Mouse (Mus musculus) neural tube, embryonic 13.5 days (tissue): ENCODE data around the gene Pik3c2a. TPM values are rescaled to one million over a fixed set of nuclear protein-coding genes. Genes with fewer than 3 reads are reported as not detected.

Source experiments
- ATAC-seq: fragments of 200-750 bp; cut with Nextera tagmentation; 2 replicates; pipeline ENCODE4 v1.8.0; 2017; ENCODE audit warnings: low read depth, mild to moderate bottlenecking, moderate TSS enrichment, moderate library complexity
- H3K27ac ChIP-seq: fragments of 300-500 bp; sonication (generic); replicated peaks from 2 replicates; pipeline ENCODE4 v1.5.1; 2015; ENCODE audit warnings: moderate library complexity, mild to moderate bottlenecking, inconsistent platforms
- H3K27me3 ChIP-seq: fragments of 300-500 bp; sonication (generic); 2 replicates; pipeline ENCODE4 v1.6.1; 2015; ENCODE audit warnings: mild to moderate bottlenecking, inconsistent platforms
- H3K36me3 ChIP-seq: fragments of 300-500 bp; sonication (generic); 2 replicates; pipeline ENCODE4 v1.6.1; 2015; ENCODE audit warnings: mild to moderate bottlenecking, inconsistent platforms
- H3K4me1 ChIP-seq: fragments of 300-500 bp; sonication (generic); replicated peaks from 2 replicates; pipeline ENCODE4 v1.6.1; 2015; ENCODE audit warnings: inconsistent platforms
- H3K4me2 ChIP-seq: fragments of 300-500 bp; sonication (generic); 2 replicates; pipeline ENCODE4 v1.6.1; 2015; ENCODE audit warnings: inconsistent platforms, mild to moderate bottlenecking, moderate library complexity
- H3K4me3 ChIP-seq: fragments of 300-500 bp; sonication (generic); 2 replicates; pipeline ENCODE4 v1.5.1; 2015; ENCODE audit warnings: mild to moderate bottlenecking, inconsistent platforms
- H3K9ac ChIP-seq: fragments of 300-500 bp; sonication (generic); 2 replicates; pipeline ENCODE4 v1.6.1; 2015; ENCODE audit warnings: moderate library complexity, mild to moderate bottlenecking, inconsistent platforms
- H3K9me3 ChIP-seq: fragments of 300-500 bp; sonication (generic); 2 replicates; pipeline ENCODE4 v1.6.1; 2016; ENCODE audit warnings: inconsistent platforms
- WGBS: fragments of 180-500 bp; shearing (Covaris S2); methylation state at CpG from one replicate; pipeline ENCODE4 v1.1.7; 2015; 5-methylcytosine and 5-hydroxymethylcytosine counted together
- polyA plus RNA-seq: library from polyadenylated mRNA; unstranded; fragments of >200 nt; fragmentation: Nextera tagmentation; extraction: Ambion mirVana; gene quantifications from 2 replicates; pipeline ENCODE4 v1.2.1, GENCODE M21; 2015

Gene Pik3c2a
- polyA plus RNA-seq, 1 experiment from 2014 or later: 17.3 TPM

- 1% methylated on average over 65 of the region's 65 CpGs for WGBS
- H3K27me3 ChIP-seq: peaks cover 20% of the 10 kb centered on the region
- peak within 1 kb of the TSS; percentile 71 for H3K9ac ChIP-seq
- peak within 1 kb of the TSS; percentile 53; the same call in 1 of the 2 replicates for H3K27ac ChIP-seq
- H3K4me1 ChIP-seq: peaks cover 31% of the 10 kb centered on the region
- H3K36me3 ChIP-seq: no peaks in the 10 kb centered on the region
- H3K4me3 ChIP-seq: peak within 1 kb of the TSS; percentile 71
- peak; percentile 77 for ATAC-seq
- H3K9me3 ChIP-seq: no peaks in the 10 kb centered on the region
- peak within 1 kb of the TSS; percentile 100 for H3K4me2 ChIP-seq
Observed at GRCm38 (mm10) chr7:116307871-116308631, 135.2 kb downstream of the Pik3c2a start, which contains the start of gene Plekha7. Gene Plekha7, minus strand, starts transcription at chr7:116308376.

GRCm38 (mm10) chr7:116307099-116307870 lies 136.0 kb downstream of the Pik3c2a start:
- peak overlapping the region; percentile 71 for H3K4me3 ChIP-seq
- no peaks in the 10 kb centered on the region for H3K36me3 ChIP-seq
- WGBS: under 1% methylated on average over 63 of the region's 63 CpGs
- peak overlapping the region; percentile 71 for H3K9ac ChIP-seq
- peak; percentile 86 for ATAC-seq
- H3K9me3 ChIP-seq: no peaks in the 10 kb centered on the region
- peaks cover 31% of the 10 kb centered on the region for H3K4me1 ChIP-seq
- peak overlapping the region; percentile 53; the same call in 1 of the 2 replicates for H3K27ac ChIP-seq
- peak overlapping the region; percentile 100 for H3K4me2 ChIP-seq
- H3K27me3 ChIP-seq: peaks cover 20% of the 10 kb centered on the region

GRCm38 (mm10) chr7:116306601-116307000 lies 136.6 kb downstream of the Pik3c2a start:
- Histone ChIP-seq H3K4me1 (peaks cover 31% of the 10 kb centered on the region), H3K9me3 (no peaks in the 10 kb centered on the region), H3K36me3 (no peaks in the 10 kb centered on the region), H3K27me3 (peaks cover 20% of the 10 kb centered on the region), H3K9ac (no peak overlapping the region), H3K4me3 (peak overlapping the region; percentile 71), H3K27ac (no peak overlapping the region), H3K4me2 (peak overlapping the region; percentile 100)
- WGBS: 9% methylated on average over 5 of the region's 5 CpGs
- ATAC-seq: no peak

GRCm38 (mm10) chr7:116301661-116302311 lies 141.5 kb downstream of the Pik3c2a start:
- 90% methylated on average over 5 of the region's 5 CpGs for WGBS
- Histone ChIP-seq H3K36me3 (no peaks in the 10 kb centered on the region), H3K4me3 (no peak overlapping the region), H3K27me3 (peaks cover 10% of the 10 kb centered on the region), H3K9ac (no peak overlapping the region), H3K9me3 (no peaks in the 10 kb centered on the region), H3K4me2 (no peak overlapping the region), H3K4me1 (peaks cover 16% of the 10 kb centered on the region), H3K27ac (no peak overlapping the region)
- no peak for ATAC-seq

DNA sequence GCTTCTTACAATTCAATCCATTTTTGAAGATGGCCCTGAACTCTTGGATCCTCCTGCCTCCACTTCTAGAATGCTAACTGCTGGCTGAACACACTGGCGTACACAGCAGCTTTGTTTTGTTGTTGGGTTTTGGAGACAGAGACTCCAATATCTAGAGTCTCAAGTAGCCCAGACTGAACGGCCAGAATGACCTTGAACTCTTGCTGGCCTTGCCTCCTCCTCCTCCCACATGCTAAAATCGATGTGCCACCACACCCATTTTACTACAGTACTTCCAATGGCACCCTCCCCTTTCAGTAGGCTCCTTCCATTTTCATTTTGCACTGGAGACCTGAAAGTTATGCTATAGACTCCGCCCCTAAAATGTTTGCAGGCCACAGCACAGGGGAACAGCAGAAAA lies 142.1 kb downstream of the Pik3c2a start:
- no peak for ATAC-seq
- WGBS: 88% methylated on average over 4 of the region's 4 CpGs
- H3K27me3 ChIP-seq: peaks cover 4% of the 10 kb centered on the region

GRCm38 (mm10) chr7:116298851-116299250 lies 144.4 kb downstream of the Pik3c2a start:
- no peaks in the 10 kb centered on the region for H3K27me3 ChIP-seq
- H3K9ac ChIP-seq: no peak overlapping the region
- no peaks in the 10 kb centered on the region for H3K9me3 ChIP-seq
- H3K4me2 ChIP-seq: no peak overlapping the region
- peaks cover 18% of the 10 kb centered on the region for H3K4me1 ChIP-seq
- H3K4me3 ChIP-seq: no peak overlapping the region
- no peak overlapping the region for H3K27ac ChIP-seq
- no peak for ATAC-seq
- no peaks in the 10 kb centered on the region for H3K36me3 ChIP-seq
- 90% methylated on average over 2 of the region's 2 CpGs for WGBS

More for the DNA sequence above, 142.1 kb downstream of the Pik3c2a start:
- Histone ChIP-seq H3K36me3 (no peaks in the 10 kb centered on the region), H3K4me3 (no peak overlapping the region), H3K9me3 (no peaks in the 10 kb centered on the region), H3K9ac (no peak overlapping the region), H3K4me1 (peaks cover 10% of the 10 kb centered on the region; the same call in 1 of the 2 replicates), H3K4me2 (no peak overlapping the region), H3K27ac (no peak overlapping the region)

DNA sequence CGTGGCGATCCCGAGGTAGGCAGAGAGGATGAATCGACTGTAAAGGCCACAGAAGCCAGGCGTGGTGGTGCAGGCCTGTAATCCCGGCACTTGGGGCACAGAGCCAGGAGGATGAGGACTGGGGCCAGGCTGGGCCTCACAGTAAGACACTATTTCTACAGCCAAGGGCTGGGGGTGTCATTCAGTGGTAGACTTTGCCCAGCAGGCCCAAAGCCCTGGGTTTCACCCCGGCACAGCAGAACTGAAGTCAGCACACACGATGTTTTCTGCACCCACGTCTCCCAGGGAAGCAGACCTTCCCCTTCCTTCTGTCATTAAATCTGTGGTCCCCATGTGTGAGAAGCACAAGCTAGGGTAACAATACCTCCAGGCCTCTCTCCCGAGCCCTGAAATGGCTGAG lies 144.9 kb downstream of the Pik3c2a start:
- whole genome bisulfite sequencing: 80% methylated on average over 10 of the region's 10 CpGs
- Histone ChIP-seq H3K4me2 (no peak overlapping the region), H3K4me1 (peaks cover 18% of the 10 kb centered on the region), H3K27ac (no peak overlapping the region), H3K4me3 (no peak overlapping the region), H3K36me3 (no peaks in the 10 kb centered on the region), H3K9me3 (no peaks in the 10 kb centered on the region), H3K9ac (no peak overlapping the region), H3K27me3 (no peaks in the 10 kb centered on the region)
- no peak for ATAC-seq

DNA sequence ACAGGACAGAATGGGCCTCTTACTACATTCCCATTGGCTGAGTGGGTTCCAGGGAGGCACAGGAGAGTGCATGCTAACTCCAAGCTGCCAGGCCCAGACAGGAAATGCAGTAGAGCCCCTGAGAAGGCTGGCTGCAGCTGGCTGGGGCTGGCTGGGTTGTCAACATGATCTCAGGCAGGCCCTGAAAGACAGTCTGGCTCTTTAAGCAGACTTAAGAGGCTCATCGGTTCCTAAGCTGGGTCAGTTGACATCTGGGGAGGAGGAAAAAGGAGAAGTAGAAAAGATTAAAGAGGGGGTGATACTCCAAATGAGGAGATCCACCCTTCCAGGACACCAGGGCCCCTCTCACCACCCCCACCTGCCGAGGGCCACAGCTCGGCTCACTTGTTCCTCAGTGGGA lies 148.3 kb downstream of the Pik3c2a start:
- no peak overlapping the region for H3K9ac ChIP-seq
- H3K4me2 ChIP-seq: no peak overlapping the region
- 69% methylated on average over 3 of the region's 3 CpGs for WGBS
- no peak overlapping the region for H3K4me3 ChIP-seq
- ATAC-seq: no peak
- peaks cover 18% of the 10 kb centered on the region for H3K4me1 ChIP-seq
- no peaks in the 10 kb centered on the region for H3K27me3 ChIP-seq
- no peaks in the 10 kb centered on the region for H3K9me3 ChIP-seq
- no peak overlapping the region for H3K27ac ChIP-seq
- H3K36me3 ChIP-seq: no peaks in the 10 kb centered on the region

GRCm38 (mm10) chr7:116292377-116292776 lies 150.9 kb downstream of the Pik3c2a start:
- 60% methylated on average over 5 of the region's 5 CpGs for WGBS
- Histone ChIP-seq H3K36me3 (no peaks in the 10 kb centered on the region), H3K4me2 (no peak overlapping the region), H3K4me1 (peaks cover 8% of the 10 kb centered on the region), H3K27ac (no peak overlapping the region), H3K9me3 (no peaks in the 10 kb centered on the region), H3K27me3 (no peaks in the 10 kb centered on the region), H3K4me3 (no peak overlapping the region), H3K9ac (no peak overlapping the region)
- no peak for ATAC-seq

DNA sequence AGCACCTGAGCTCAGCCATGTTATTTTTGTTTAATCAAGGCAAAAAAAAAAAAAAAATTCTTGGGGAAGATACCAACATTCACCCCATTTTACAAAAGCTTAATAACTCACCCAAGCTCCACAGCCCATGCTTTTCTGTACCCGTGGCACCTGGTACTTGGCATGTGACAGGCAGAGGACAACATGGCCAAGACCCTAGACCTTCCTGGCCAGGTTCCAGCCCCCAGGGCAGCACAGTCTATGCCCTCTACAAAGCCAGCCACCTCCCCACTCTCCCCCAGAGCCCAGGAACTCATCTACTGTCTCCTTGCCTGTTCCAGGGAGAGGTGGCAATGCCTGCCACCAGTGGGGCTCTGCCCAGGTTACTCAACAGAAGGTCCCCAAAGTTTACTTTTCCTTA lies 152.7 kb downstream of the Pik3c2a start:
- Histone ChIP-seq H3K9ac (no peak overlapping the region), H3K9me3 (no peaks in the 10 kb centered on the region), H3K4me3 (no peak overlapping the region), H3K27ac (no peak overlapping the region), H3K27me3 (no peaks in the 10 kb centered on the region), H3K4me2 (no peak overlapping the region), H3K4me1 (peaks cover 8% of the 10 kb centered on the region), H3K36me3 (no peaks in the 10 kb centered on the region)
- no peak for ATAC-seq
- WGBS: 80% methylated on average over 1 of the region's 1 CpGs

- no peaks in the 10 kb centered on the region for H3K36me3 ChIP-seq
- no peaks in the 10 kb centered on the region for H3K9me3 ChIP-seq
- WGBS: 91% methylated on average over 3 of the region's 3 CpGs
- no peaks in the 10 kb centered on the region for H3K27me3 ChIP-seq
- no peak overlapping the region for H3K4me2 ChIP-seq
- H3K27ac ChIP-seq: no peak overlapping the region
- ATAC-seq: no peak
- H3K4me1 ChIP-seq: no peaks in the 10 kb centered on the region; the same call in 1 of the 2 replicates
- no peak overlapping the region for H3K9ac ChIP-seq
- H3K4me3 ChIP-seq: no peak overlapping the region
Observed at GRCm38 (mm10) chr7:116288996-116289395, 154.3 kb downstream of the Pik3c2a start.

GRCm38 (mm10) chr7:116287959-116288358 lies 155.3 kb downstream of the Pik3c2a start:
- Histone ChIP-seq H3K4me2 (no peak overlapping the region), H3K9me3 (no peaks in the 10 kb centered on the region), H3K4me3 (no peak overlapping the region), H3K27me3 (no peaks in the 10 kb centered on the region), H3K4me1 (peaks cover 10% of the 10 kb centered on the region), H3K9ac (no peak overlapping the region), H3K36me3 (no peaks in the 10 kb centered on the region), H3K27ac (no peak overlapping the region)
- 91% methylated on average over 5 of the region's 5 CpGs for WGBS
- ATAC-seq: no peak
